In genomic region chr19:37173331-37174115, GRCm38 (mm10) we compare ENCODE assay signal across 8 mouse cellular contexts. TPM values are rescaled to one million over a fixed set of nuclear protein-coding genes. Genes with fewer than 3 reads are reported as not detected.
DNase-seq lines count a peak whose midpoint lies in the region; ATAC-seq and TF ChIP-seq lines count a peak whose summit lies in the region.

No protein-coding gene starts in this region.

- H3K4me3 ChIP-seq in layer of hippocampus, adult 2 months, result peak overlapping the region; percentile 63
- peak overlapping the region; percentile 76 for H3K4me3 ChIP-seq in embryonic facial prominence, embryonic 10.5 days
- peak overlapping the region; percentile 59 for H3K4me3 ChIP-seq in lung, postnatal 0 days (ENCODE audit: low read depth, low read length)

- peak overlapping the region; percentile 100 for H3K4me2 ChIP-seq in lung, postnatal 0 days (replicated peaks; ENCODE audit: low read depth, low read length)

- 27% methylated on average over 20 of the region's 20 CpGs for WGBS in embryonic facial prominence, embryonic 10.5 days
- 33% methylated on average over 20 of the region's 20 CpGs for WGBS in lung, postnatal 0 days

- peaks cover 18% of the 10 kb centered on the region for H3K4me1 ChIP-seq in embryonic facial prominence, embryonic 10.5 days
- no peaks in the 10 kb centered on the region for H3K4me1 ChIP-seq in lung, postnatal 0 days (ENCODE audit: insufficient read depth, low read depth, low read length)

- DNase-seq in layer of hippocampus, adult 2 months (ENCODE audit: low spot score in 2 of 2), result peak in 1 of 2 experiments; percentile 16
- no peak for DNase-seq in layer of hippocampus, adult 9-11 months
- DNase-seq in embryonic facial prominence, embryonic 10.5 days (ENCODE audit: low spot score), result no peak
- DNase-seq in induced T-regulatory cell, adult 2 months (ENCODE audit: low read depth), result peak; percentile 14
- no peak for DNase-seq in lung, postnatal 0 days (ENCODE audit: low spot score)
- DNase-seq in MN1 (ENCODE audit: low spot score), result no peak
- DNase-seq in thymus, postnatal 0 days (ENCODE audit: low spot score), result no peak
- no peak for DNase-seq in urinary bladder, postnatal 4 days (ENCODE audit: low spot score in 2 of 2)

- peak overlapping the region; percentile 29; the same call in 1 of the 2 replicates for H3K9ac ChIP-seq in lung, postnatal 0 days (replicated peaks; ENCODE audit: low read depth)

- TF ChIP-seq CTCF in layer of hippocampus, adult 2 months (conservative IDR thresholded peaks at IDR 0.05), result no peak
- no peak for TF ChIP-seq CTCF in lung, postnatal 0 days (IDR thresholded peaks at IDR 0.05)

- H3K9me3 ChIP-seq in embryonic facial prominence, embryonic 10.5 days, result no peaks in the 10 kb centered on the region
- H3K9me3 ChIP-seq in lung, postnatal 0 days (ENCODE audit: low read length), result no peaks in the 10 kb centered on the region

- no peak for ATAC-seq in lung, postnatal 0 days

- H3K27ac ChIP-seq in layer of hippocampus, adult 2 months, result peak overlapping the region; percentile 98
- 0 out of 2 replicates have a peak overlapping the region, but pooled peaks have one; percentile 55 for H3K27ac ChIP-seq in embryonic facial prominence, embryonic 10.5 days (replicated peaks)
- no peak overlapping the region for H3K27ac ChIP-seq in lung, postnatal 0 days (ENCODE audit: low read length)

- no peak for TF ChIP-seq EP300 in lung, postnatal 0 days (IDR thresholded peaks at IDR 0.05)

- no peaks in the 10 kb centered on the region for H3K36me3 ChIP-seq in embryonic facial prominence, embryonic 10.5 days (replicated peaks)
- H3K36me3 ChIP-seq in lung, postnatal 0 days (ENCODE audit: insufficient read depth, low read length), result no peaks in the 10 kb centered on the region

- peaks cover 64% of the 10 kb centered on the region for H3K27me3 ChIP-seq in embryonic facial prominence, embryonic 10.5 days (replicated peaks; ENCODE audit: low read depth, poor library complexity, severe bottlenecking)
- peaks cover 3% of the 10 kb centered on the region for H3K27me3 ChIP-seq in lung, postnatal 0 days (replicated peaks; ENCODE audit: insufficient read depth, low read length)

RNA-seq across cellular contexts. Expression of gene March5, which starts 33.8 kb away (rescaled TPM):
- total RNA-seq in layer of hippocampus, adult 2 months (2021), result 10 to 100 TPM; 80.4 to 90.4 TPM
- 121 and 123 TPM in 2 replicates for polyA plus RNA-seq in embryonic facial prominence, embryonic 10.5 days (2016; fragmentation: Nextera tagmentation; extraction: Ambion mirVana)
- 83.1 and 97.6 TPM in 2 replicates for polyA plus RNA-seq in lung, postnatal 0 days (2015; fragmentation: Nextera tagmentation; extraction: Ambion mirVana)
- 95.0 and 102 TPM in 2 replicates for polyA plus RNA-seq in thymus, postnatal 0 days (2015; fragmentation: Nextera tagmentation; extraction: Ambion mirVana)

RNA-seq across cellular contexts. Expression of gene Cpeb3, which starts 34.9 kb away (rescaled TPM):
- 10 to 100 TPM; 69.7 to 76.8 TPM for total RNA-seq in layer of hippocampus, adult 2 months (2021)
- 0.55 and 0.76 TPM in 2 replicates for polyA plus RNA-seq in embryonic facial prominence, embryonic 10.5 days (2016; fragmentation: Nextera tagmentation; extraction: Ambion mirVana)
- polyA plus RNA-seq in lung, postnatal 0 days (2015; fragmentation: Nextera tagmentation; extraction: Ambion mirVana), result 1.3 and 2.3 TPM in 2 replicates
- polyA plus RNA-seq in thymus, postnatal 0 days (2015; fragmentation: Nextera tagmentation; extraction: Ambion mirVana), result 0.59 and 1.1 TPM in 2 replicates
